Mouse (Mus musculus) T-helper 1 cell (primary cell): ENCODE measurements around the gene Anks1b.

Experiments used
- in situ Hi-C: fragments of 300-600 bp; cut with MboI, MseI; formaldehyde crosslinking; loops from one replicate; pipeline ENCODE4 v1.15.1; 2025; ENCODE audit warnings: high pct_unique_total_duplicates

Gene Anks1b

DNA sequence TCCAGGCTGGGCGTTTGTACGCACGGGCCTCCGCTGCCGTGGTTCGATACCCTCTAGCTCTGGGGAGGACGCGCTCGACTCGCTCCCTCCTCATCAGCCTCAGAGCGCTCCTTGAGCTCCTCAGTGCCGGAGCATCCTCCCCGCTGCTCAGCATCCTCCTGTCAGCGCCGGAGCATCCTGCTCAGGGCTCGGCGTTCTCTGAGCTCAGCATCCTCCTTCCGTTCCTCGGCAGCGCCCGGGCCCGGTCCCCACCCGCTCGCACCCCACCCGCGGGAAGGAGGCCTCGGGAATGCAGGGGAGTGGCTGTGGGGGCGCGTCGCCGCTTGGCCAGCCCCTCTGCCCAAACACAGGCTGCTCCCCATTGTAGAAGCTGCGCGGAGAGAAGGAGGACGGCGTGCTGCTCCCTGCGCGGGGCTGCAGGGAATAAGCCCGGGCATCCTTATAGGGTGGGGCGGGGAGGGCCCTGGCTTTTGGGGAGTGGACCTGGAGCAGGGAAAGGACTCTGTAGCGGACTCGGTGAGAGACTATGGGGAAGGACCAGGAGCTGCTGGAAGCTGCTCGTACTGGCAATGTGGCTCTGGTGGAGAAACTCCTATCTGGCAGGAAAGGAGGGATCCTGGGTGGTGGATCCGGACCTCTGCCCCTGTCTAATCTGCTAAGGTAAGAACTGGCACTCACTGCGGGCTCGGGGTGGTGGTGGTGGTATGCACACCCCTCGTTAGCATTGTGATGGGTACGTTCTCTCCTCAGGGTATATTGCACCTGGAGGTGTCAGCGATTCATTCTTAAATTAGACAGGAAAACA, at the start of gene Anks1b:
Gene Anks1b, plus strand, starts transcription at position 364 of the 805 bp plus-strand sequence.
- in situ Hi-C loops = loop anchor here (25.0 kb wide), 1 partner anchor 1961 kb away; no protein-coding TSS in a partner anchor

DNA sequence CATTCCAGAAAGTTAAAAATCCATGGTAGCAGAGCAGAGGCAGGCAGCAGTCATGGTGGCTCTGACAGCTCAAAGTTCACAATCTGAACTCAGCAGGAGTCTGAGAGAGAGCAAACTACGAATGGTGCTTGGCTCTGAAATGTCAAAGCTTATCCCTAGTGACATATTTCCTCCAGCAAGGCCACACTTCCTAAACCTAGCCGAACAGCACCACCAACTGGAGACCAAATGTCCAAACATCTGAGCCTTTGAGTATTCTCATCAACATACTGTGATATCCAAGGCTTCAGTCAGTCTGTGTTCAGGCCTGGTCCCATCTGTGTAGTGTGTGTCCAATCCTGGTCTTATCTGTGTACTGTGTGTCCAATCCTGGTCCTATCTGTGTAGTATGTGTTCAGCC, 49.4 kb upstream of the Anks1b start:
- in situ Hi-C loops = no loop called here

DNA sequence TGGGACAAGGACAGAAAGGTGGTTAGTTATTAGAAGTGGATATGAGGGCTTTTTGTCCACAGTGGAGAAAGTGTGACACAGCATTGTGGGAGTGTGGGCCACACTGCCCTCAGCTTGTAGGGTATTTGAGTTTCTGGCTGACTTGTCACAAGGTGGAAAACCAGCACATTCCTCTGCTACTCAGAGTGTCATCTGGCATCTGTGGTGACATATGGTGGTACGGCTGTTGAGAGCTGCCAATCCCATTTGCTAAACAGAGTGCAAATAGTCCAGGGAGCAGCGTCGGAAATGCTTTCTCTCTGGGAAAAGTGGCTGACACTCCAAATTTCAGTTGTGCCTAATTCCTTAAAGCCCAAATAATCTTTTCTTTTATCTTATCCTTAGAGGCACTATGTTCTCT, 46.4 kb upstream of the Anks1b start:
- in situ Hi-C loops = no loop called here

DNA sequence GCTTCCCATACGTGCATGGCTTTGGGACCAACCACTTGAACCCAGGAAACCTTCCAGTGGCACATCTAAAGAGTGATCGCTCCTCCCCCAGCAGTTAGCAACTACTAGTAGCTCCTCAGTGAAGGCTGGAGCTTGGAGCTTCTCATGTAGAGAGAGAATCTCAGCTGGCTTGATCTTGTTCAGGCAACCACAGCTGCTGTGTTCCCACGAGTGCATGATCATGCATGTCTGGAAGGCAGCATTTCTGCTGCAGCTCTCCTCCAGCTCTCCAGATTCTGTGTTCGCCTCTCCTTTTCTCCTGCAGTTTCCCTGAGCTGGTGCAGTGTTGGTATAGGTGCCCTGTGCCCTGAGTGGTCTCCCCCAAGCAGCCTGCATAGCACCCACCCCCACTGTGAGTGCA, 41.0 kb upstream of the Anks1b start:
- in situ Hi-C loops = no loop called here

DNA sequence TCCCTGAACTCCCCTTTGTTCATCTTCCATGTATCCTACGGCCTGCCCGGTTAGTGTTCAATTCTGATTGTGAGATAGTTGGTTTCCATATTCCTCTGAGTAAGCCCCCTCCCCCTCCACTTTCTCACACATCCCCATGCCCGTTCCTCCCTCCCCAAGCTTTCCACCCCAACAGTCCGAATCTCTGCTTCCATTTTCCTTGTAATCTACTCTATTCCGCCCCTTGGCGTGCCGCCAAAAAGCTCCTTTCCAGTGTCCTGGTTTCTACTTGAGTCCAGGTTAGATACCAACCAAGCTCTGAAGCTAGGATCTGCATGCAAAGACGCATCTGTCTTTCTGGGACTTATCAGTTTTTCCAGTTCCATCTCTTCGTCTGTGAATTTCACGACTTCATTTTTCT, 40.1 kb upstream of the Anks1b start:
- in situ Hi-C loops = no loop called here

DNA sequence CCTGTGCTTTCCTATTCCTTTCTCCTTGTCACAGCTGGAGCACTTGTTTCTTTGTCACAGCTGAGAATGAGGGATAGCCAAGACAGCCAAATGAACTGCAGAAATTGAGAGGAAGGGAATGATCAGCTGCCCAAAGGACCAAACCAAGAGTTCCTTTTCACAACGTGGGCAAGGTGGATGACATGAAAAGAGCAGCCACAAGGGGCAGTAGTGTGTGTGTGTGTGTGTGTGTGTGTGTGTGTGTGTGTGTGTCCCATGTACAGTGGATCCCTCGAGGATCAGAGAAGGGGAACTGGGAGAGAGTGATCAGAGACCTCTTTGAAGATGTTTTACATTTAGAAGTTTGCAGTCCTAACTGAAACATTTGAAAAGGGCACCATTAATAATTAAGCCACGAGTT, 35.8 kb upstream of the Anks1b start:
- in situ Hi-C loops = no loop called here

DNA sequence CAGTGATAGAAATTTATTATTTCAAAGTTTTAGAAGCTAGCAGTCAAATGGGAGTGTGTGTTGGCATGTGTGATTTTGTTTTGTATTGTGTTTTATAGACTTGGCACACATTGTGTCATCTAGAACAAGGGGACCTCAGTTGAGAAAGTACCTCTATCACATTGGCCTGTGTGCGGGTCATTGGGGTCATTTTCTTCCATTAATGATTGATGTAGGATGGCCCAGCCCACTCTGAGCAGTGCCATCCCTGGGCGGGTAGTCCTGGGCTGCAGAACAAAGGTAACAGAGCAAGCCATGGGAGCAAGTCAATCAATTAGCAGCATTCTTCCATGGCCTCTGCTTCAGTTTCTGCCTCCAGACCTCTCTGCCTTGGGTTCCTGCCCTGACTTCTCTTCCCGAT, 34.5 kb upstream of the Anks1b start:
- in situ Hi-C loops = no loop called here

DNA sequence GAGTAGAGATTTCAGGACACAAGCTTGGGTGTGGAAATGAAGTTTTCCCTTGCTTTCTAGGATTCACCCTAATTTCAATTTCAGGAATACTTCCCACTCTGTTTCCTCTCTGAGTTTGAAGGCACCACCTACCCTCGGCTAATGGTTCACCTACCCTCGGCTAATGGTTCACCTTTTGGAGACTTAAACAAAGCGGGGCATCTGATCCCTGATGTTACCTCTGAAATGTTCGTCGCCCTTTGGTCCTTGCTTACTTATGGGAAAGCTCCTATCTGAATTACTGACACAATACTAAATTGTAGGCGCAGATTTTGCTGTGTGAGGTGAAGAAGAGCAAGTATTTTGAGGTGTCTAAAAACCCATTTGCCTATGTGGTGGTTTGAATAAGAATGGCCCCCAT, 22.4 kb upstream of the Anks1b start:
- in situ Hi-C loops = loop anchor here (25.0 kb wide), 1 partner anchor 1939 kb away; no protein-coding TSS in a partner anchor

DNA sequence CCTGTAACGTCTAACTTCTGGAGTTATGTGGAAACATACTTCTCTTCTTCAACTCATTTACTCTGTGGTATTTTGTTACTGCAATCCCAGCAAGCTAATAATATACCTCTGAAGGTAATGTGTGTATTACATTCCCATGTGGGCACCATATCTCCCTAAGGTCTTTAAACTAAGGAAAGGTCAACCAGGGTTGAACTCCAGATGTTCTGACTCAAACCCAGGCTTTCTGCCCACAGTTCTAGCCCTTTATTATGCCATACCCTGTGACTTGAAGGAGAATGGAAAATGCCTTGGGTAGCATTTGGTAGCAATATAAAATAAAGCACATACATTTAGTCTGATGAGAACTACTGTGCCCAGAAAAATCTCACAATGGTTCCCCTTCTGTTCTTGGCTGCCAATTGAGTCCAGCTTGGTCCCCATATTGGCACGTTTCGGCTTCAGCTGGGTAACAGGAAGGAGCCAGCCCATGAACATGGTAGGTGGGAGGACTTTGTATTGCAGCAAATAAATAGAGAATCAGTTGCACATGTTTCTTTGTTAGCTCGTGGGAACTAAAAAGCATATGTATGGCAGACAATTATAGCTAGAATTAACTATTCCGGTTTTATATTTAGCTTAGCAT, 17.9 kb upstream of the Anks1b start:
- in situ Hi-C loops = loop anchor here (25.0 kb wide), 1 partner anchor 1943 kb away; no protein-coding TSS in a partner anchor

DNA sequence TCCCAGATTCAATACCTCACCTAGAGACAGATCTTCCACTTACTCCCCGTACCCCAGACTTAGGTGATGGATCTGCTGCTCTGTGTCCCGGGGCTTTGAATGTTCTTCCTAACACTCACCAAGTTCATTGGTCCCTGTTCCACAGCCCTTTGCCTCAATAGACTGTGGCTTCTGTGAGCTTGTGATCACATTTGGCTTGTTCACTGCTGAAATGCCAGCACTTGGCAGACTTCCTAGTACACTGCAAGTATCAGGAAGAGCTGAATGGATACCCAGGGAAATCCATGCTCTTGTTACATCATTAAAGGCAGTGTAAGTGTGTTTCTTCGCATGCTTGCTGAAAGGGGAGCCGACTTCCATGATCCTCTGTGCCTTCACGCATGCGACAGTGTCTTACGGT, 17.0 kb upstream of the Anks1b start:
- in situ Hi-C loops = loop anchor here (25.0 kb wide), 1 partner anchor 1944 kb away; no protein-coding TSS in a partner anchor

DNA sequence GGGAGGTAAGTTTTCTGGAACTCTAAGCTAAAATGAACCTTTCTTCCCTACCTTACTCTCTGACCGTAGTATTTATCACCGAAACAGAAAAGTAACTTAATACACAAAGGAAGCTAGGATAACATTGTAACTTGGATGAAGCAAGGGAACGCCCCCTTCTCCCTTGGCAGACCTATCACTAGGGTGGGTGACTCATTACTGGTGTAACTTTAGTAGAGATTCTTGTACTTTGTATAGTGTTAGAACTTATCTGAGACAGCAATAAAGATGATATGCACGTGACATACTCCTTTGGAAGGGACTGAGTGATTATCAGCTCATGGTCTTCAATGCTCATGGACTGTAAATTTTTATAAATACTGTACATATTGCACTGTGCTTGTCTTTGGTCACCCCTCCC, 5.1 kb upstream of the Anks1b start:
- in situ Hi-C loops = loop anchor here (25.0 kb wide), 1 partner anchor 1956 kb away; no protein-coding TSS in a partner anchor

DNA sequence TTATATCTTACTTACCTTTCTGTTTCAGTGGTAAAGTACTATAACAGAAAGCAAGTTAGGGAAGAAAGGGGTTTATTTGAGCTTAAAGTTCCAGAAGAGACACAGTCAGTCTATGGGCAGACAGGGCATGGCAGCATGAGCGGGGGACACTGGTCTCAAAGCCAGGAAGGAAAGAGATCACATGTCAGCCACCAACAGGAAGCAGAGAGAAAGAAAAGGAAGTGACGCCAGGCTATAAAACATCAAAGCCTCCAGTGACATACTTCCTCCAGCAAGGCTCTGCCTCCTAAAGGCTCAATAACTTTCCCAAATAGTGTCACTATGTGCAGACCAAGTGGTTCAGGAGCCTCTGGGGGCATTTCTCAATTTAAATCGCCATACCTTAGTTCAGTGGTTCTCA, 4.5 kb upstream of the Anks1b start:
- in situ Hi-C loops = loop anchor here (25.0 kb wide), 1 partner anchor 1957 kb away; no protein-coding TSS in a partner anchor

DNA sequence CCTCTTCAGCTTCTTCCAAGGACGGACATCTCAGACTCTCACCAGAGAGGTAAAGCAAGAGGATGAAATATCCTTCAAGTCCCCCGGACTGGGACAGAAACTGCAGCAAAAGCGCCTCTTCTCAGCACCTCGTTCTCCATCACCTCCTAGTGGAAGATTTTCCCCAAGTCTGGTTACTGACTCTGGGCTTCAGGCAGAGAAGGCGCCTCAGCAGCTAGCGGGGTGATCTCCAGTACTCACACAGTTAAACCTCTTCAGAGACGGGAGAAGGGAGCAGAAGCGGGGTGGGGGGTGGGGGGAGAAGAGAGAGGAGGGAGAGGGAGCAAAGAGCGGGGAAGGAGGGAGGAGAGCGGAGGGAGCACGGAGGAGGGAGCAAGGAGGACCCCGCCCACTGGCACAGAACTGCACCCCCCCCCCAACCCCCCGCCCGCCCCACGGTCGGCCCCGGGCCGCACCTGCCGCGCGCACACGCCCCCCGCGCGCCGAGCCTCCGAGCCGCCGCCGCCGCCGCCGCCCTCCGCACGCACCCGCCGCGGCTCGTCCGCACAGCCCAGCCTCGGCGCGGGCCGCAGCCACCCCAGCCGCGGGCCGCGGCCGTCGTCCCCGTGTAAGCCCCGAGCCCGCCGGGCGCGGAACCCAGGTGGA, 686 bp upstream of the Anks1b start:
- in situ Hi-C loops = loop anchor here (25.0 kb wide), 1 partner anchor 1960 kb away; no protein-coding TSS in a partner anchor

DNA sequence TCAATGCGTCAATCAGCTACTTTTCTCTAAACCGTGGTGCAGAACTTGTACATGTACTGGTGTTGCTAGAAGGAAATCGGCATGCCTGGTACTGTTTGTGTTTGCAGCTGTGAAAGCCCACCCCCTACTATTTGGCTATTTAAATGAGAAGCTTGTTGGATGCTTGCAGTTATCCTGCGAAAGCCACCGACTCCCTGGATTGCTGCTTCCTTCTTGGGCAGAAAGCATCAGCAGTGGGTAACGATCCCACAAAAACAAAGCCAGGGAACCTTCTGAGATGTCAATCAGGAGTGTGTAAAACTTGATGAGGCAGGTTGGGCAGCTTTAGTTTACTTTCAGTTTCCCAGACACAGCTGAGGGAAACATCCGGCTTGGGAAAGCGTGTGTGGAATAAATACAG, 727 bp downstream of the Anks1b start:
- in situ Hi-C loops = loop anchor here (25.0 kb wide), 1 partner anchor 1962 kb away; no protein-coding TSS in a partner anchor

DNA sequence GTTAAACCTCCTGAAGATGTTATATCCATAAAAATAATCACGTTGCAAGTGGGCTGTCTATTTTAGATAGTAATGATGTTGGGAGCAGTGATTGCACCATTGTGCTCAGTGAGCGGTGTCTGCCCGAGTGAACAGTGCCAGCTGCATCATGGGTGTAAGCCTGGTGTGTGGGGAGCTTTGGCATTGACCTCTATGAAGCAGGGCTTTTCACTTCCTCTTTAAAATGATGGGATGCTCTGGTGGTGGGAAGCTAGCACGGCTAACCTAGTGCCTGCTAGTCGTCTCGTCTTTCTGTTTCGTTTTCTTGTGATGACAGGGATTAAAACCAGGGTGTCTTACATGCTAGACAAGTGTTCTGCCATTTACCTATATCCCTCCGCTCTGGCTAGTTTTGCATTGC, 10.3 kb downstream of the Anks1b start:
- in situ Hi-C loops = no loop called here

DNA sequence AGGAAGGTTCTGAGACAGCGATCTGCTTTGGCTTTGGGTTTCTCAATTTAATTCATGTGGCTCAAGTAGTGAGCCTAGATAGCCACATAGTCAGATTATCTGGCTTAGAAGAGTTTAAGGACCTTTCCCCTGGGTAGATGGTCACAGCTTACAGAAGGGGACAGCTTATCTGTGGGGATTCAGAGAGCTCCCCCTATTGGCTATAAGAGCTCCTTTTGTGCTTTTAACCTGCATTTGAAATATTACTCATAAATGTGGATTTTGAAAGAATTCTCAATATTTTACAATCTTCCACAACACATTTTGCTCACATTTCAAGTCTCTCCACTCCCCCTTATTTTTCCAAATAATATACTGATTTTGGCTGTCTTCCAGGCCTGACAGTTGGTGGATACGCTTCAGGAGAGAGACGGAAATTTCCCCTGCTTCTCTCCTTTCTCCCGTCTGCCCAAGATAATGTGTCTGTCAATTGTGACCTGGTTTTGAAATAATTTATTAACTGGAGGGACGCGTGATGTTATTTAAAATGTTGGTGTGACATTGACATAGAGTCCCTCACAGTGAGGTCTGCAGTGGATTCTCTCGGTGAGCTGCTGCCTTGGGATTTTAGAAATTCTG, 29.5 kb downstream of the Anks1b start:
- in situ Hi-C loops = no loop called here

DNA sequence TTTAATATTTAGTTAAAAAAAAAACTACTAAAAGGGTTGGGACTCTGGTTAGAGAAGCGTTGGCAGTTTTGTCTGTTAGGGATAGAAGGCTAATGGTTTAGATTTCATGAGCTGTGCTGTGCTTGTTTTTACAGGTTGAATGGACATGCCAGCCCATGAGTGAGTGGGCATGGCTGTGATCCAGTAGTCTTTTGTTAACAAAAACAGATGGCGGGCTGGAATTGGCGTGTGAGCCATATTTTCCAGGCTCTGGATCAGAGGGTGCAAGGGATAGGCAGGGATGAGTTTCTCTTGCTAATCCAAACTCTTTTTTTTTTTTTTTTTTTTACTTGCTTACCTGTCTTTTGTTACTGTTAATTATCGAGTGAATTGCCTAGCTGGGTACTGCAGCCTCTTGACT, 38.6 kb downstream of the Anks1b start:
- in situ Hi-C loops = no loop called here

DNA sequence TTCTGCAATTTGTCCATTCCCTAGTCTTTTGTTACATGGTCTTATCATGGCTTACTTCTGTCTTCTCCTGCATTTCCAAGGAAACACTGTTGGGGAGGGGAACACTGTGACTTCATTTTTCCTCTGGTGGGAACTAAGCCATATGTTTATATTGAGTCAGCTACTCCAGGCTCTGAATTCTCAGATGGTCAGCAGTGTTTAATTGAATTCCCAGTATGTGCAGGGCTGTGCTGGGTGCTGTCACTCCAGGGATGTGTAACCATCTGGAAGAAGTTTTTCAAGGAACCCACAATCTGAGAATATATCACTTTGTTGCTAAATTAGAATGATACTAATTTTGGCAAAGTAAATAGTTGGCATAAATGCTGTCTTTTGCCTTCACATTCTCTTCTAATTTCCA, 39.9 kb downstream of the Anks1b start:
- in situ Hi-C loops = no loop called here

DNA sequence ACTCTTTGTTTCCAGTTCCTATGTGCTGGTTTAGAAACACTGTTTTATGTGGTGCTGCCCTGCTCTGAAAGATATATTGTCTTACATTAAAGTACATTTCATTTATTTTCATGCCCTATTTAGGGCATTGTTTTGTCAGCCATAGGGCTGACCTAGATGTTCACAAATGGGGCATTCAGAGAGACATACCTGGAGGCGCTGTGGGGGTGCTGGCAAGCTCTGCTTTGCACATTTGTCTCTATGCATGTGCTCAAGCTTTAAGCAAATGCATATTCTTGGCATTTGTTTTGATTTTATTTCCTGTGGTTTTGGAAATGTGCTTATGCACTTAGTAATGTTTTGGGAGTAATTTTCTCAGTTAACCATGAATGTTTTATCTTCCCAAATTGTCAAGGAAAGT, 43.8 kb downstream of the Anks1b start:
- in situ Hi-C loops = no loop called here

DNA sequence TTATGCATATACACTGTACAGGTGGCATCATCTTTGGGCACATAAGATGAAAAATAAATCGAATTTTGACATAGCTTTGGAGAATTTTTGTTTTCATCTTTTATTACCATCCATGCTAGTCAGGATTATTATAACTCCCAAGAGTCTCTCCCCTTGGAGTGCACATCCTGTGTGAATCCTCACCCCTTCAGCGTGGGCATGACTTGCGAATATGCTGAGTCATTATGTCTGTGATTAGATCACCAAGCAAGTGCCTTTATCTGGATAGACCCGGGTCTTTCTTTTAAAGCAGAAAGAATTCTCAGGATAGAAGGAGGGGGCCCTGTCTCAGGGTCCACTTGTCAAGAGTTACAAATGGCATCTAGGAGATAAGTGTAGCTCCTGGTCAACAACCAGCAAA, 48.7 kb downstream of the Anks1b start:
- in situ Hi-C loops = no loop called here

DNA sequence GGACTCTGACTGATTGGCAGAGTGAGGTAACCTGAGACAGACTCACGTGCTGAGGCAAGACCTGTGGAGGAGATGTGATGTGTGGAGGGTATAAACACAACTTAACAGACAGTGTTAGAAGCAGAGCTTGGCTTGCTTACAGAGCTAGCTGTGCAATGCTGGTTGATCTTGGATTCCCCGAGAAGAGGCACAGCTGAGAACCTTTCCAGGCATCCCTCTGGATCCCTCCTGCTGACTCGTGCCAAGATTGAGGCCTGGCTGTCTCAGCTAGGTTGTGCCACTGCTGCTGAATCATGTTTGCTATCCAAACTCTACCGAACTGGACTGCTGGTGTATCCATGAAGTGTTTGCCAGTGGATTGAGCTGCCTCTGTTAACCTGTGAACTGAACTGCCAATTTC, 68.9 kb downstream of the Anks1b start:
- in situ Hi-C loops = no loop called here
